Mouse (Mus musculus): ENCODE results near the gene Hdac10.
A peak's percentile ranks its signal among the peaks of the same experiment; 100 is the strongest.

The Hdac10 gene

DNA sequence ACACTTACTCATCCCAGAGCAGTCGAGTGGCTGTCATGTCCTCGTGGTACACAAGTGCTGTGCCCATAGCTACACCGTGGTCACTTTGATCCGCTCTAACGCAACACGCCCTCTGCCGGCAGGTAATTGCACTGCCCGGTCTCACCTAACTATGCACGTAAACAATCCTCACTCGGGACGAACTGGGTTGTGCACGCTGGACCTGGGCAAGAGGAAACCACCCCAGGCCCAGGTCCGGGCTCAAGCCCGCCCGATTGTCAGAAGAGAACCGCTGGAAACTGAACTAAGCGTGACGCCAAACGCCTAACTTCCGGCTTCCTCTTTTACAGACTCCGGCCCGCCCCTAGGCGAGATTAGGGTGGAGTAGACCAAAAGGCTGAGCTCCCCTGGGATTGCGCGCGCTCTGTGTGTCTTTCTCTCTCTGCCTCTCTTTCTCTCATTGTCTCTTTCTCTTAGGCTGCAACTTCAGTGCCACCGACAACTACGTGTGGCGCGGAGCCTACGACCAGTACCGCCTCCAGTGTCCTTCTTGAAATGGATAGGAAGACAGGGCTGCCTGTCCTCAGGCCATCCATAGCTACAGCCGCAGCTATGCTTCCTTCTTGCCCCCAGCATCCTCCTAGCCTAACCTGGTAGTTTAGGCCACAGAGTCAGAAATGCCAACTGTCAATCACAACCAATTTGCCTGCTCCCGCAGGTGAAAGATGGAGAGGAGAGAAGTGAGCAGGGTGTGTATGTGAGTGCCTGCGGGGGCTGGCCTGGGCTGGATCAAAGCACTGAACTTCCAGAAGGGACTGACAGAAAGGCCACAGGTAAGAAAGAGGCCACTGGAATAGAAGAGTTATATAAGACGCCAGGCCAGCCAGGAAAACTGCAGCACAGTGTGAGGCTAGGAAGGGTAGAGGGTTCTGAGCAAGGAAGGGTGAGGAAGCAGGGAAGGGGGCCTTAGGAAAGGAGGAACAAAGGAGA is at the start of gene Hdac10:
Gene Hdac10, minus strand, starts transcription at position 319 of the 969 bp plus-strand sequence.
- peak; percentile 68 to 78 for DNase-seq (ENCODE audit: low spot score in 2 of 2)

DNA sequence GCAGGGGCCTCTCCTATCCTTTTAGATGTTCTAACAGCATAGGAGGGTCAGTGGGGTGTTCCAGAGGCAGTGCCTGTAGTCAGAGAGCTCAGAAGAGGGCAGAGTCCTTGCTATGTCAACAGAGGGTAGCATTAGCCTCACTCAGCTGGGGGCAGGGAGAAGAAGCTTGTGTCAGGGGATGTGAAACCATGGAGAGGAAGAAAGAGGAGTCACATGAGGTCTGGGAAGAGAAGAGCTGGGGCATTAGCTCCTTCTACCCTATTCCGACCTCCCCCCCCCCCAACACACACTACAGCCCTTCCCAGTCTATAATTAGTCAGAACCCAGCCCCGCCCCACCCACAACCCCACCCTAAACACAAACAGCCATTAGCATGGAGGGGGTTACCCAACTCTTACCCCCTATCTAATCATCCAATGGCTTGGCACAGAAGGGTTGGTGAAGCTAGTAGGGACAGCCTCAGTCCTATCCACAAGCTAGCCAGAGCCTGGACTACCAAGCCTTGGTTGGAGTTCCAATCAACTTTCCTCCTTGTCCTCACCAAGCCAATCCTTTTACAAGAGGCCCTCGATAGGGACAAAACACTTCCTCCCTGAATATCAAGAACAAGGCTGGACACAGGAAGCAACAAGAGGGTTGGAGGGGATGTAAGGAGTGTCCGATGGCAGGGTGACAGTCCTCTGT is 49.2 kb upstream of the Hdac10 start:
- DNase-seq (ENCODE audit: low spot score in 2 of 2) = no peak

DNA sequence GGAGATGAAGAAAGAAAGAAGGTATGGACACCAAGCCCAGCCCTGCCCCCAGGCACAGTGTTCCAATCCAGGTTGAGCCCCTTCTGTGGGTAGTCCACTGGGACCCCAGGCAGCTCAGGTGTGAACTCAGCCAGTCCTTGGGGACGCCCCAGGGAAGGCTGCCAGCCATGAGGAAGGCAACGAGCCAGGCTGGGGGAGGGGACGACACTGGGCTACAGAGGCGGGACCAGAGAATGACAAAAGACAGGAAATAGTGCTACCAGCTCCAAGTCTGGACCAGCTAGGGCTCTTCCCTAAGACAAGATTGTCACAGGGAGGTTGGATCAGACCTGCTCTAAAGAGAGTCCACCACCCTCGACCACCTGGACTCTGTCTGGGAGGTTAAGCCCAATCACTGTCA is 48.6 kb upstream of the Hdac10 start:
- DNase-seq (ENCODE audit: low spot score in 2 of 2) = peak; percentile 26 to 36

DNA sequence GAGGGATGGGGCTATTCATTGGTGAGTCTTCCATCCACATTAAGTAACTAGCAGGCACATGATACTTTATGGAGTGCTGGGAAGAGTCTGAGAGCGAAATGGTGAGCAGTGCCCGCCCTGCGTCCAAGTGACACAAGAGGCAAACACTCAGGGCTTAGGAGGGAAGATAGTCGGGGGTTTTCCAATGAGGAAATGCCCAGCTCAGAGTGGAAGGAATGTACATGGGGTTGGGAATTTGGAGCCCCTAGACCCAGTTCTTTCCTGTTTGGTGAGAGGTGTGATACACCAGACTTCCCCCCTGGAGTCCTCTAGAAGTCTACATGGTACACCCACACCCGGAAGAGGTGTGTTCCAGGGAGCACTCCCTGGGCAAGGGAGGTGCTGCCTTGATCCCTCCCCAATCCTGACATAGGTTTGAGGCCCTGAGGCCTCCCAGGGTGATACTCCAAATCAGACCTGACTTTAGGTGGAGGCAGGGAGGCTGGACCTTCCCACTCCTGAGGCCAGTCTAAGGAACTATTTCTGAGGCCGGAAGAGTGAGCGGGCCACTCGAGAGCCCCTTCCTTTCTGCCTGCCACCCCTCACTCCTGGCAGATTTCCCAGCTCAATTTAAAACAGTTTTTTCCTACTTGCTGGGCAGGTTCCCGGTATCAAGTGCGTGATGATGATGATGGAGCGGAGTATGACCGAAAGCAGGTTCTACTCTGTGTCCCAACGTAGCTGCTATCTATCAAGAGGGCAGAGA is 47.1 kb upstream of the Hdac10 start:
- no peak for DNase-seq (ENCODE audit: low spot score in 2 of 2)

DNA sequence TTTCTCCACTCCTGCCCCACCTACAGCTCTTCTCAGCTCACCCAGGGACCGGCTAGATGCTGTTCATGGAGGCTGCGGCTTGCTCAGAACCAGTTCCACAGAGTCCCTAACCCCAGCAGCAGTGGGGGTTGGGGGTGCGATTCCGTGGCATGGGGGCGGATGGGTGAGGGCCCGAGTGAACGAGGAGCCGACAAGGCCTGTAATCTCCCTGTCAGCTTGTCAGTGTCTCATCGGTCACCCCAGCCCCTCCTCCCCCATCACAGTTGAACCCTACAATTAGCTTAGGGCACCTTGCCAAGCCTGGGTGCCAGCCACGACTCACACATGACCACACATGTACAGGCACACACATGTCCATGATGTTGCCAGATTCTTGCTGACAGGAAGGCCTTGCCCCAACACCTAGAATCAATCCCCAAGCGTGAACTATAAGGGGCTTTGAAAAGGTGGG is 46.4 kb upstream of the Hdac10 start:
- DNase-seq (ENCODE audit: low spot score in 2 of 2) = no peak

DNA sequence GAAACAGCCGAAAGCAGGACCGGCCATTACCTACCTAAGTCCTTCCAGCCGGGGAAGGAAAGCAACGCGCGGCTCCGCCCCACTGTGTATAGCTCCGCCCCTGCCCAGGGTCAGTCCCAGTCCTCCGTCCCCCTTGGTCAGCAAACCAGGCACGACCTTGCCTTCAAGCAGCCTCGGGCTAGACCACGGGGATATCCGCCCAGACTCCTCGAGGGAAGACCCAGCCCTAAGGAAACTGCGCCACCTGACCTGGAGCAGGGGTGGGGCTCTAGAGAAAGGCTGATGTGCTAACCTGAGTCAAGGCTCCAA is 45.4 kb upstream of the Hdac10 start:
- DNase-seq (ENCODE audit: low spot score in 2 of 2) = no peak

DNA sequence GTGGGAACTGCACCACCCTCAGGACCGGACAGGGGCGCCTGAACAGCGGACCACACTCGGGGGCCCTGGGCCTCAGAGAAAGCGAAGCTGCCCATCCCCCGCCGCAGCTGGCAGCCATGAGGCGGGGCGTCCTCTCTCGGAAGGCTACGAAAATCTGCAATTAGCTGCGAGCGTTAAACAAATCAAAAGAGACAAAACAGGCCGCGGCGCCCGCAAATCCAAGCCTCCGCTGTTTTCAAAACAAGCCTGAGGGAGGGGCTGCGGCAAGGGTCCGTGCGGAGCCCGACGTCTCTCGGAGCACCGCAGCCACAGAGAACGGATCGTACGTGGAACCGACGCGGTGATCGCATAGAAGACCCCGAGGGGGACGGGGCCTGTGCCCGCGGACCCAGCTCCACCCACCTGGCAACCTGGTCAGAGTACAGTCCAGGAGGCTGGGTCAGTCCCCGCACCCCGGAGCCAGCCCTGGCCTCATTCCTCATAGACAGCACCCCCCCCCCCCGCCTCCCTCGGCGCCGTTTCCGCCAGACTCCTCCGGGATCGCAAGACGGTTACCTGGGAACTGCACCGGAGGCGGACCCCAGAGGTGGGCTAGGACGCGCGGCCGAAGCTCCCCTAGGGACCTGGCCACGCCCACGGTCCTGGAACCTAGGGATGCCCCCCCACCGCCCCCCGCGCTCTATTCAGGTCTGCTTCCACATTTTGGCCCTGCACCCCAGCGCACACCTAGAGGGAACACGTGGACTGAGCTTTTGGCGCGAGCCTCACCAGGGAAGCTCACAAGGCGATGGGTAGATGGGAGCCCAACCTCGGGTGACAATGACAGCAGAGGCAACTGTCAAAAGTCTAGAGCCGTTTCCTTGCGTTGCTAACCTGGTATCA is 44.8 kb upstream of the Hdac10 start:
- DNase-seq (ENCODE audit: low spot score in 2 of 2) = no peak

DNA sequence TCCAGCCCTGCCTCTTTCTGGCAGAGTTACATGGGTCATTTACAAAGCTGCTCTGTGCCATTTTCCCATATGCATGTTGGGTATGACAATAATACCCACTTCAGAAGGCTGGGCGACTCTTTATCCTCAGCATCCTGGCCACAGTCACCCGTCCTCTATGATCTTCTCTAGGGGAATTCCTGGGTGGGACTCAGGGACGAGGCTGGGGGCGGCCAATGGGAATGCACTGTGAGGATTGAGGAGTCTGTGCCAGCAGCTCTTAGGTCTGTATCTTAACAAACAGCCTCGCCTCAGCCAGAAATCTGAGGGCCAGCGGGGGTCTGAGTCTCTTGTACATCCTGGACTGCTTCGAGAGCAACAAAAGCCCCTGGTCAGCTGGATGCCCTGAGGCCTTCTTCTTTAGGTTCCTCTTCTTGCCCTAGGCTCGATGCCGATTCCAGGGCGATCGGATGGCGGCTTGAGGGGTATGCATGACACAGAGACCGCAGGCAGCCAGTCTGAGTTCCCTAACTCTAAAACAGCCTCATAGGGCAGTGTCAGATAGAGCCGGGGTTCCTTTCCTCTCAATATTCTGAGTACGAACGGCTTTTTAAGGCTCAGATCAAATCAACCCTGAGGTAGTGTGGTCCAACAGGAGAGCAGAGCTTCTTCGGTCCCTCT is 43.9 kb upstream of the Hdac10 start:
- no peak for DNase-seq (ENCODE audit: low spot score in 2 of 2)

DNA sequence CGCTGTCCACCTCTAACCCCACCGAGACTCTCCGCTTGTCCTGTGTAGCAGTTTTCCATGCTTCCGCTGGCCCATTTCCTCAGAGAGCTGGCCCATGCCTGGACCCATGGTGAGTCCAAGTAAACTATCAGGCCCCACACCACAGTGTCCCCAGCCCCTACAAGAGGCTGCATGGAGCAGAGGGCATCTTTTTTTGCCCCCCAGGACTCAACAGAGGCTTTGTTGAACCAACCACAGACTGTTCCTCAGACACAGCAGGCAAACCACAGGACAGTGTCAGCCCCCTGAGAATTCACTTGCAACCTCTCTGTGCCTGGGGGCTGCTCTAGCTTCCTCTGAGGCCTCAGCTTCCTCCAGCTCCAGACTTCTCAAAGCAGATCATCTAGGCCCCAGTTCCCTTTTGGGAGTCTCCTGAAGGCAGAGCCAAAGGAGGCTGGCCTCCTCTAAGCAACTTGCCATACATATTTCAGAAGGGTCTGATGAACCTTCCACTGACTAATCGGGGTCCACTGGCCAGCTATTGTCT is 43.1 kb upstream of the Hdac10 start:
- DNase-seq (ENCODE audit: low spot score in 2 of 2) = no peak

DNA sequence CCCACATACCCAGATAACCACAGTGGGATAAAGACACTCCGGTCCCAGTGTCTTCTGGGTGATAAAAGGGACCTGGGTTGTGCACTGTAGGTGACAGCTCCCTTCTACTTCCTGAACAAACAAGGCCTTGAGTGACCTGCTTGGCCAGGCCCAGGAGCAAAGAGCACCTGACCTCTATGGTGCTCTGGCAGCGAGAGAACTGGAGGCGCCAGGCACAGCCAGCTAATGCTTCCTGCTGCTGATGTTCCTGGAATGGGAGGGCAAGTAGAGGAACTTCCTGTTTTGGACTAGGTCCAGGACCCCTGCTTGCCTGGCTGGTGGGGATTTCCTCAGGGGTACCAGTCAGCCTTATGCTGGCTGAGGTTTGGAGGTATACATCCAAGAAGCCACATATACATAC is 41.6 kb upstream of the Hdac10 start:
- no peak for DNase-seq (ENCODE audit: low spot score in 2 of 2)

DNA sequence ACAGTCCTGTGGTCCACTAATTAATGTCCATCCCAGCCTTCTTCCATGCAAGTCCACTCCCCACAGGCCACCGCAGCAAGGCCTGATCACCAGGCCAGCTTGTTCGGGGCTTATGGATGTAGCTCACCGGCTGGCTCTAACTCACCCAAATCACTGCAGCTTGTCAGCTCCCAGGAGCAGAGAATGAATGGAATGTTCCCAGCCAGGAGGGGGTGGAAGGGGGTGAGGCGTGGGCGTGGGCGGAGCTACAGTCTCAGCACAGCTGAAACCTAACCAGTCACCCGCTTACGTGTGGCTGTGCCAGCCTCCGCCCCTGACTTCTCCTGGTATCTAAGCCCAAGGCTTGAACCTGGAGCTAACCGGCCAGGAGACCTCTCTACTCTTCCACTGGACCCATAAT is 40.9 kb upstream of the Hdac10 start:
- no peak for DNase-seq (ENCODE audit: low spot score in 2 of 2)

DNA sequence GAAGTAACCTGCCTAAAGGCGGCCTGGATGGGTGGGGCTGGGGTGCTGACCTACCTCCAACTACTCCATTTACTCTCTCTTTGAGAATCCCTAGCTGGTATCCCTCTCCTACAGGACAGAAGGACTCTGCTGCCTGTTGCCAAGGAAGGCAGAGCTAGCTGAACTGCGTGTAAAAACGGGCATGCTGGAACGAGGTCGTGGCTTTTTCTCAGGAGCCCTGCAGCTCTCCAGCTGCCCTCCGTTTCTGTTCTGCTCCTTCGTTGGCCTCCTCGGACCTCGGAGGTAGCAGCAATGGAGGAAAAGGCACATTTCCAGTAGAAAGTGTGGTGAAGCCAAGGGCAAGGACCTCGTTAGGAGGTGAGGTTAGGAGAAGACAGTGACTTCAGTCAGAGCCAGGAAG is 40.4 kb upstream of the Hdac10 start:
- DNase-seq (ENCODE audit: low spot score in 2 of 2) = no peak

DNA sequence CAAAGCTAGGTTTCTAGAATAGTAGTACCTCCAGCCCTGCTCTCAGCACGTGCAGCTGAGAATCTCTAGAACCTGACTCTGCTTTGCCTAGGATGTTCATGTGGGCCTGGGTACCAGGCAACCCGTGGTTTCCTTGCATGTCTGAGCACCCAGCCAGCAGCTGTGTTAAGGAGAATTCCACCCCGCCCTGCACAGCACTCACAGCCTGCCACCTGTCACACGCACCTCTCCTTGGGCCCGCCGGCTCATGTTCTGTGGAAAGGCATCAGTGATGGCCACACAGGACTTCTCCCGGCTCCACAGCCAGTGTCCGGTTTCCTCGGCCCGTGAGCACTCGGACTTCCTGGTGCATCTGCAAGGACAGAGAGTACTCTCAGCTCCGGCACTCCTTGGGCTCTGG is 37.0 kb upstream of the Hdac10 start:
- no peak for DNase-seq (ENCODE audit: low spot score in 2 of 2)

DNA sequence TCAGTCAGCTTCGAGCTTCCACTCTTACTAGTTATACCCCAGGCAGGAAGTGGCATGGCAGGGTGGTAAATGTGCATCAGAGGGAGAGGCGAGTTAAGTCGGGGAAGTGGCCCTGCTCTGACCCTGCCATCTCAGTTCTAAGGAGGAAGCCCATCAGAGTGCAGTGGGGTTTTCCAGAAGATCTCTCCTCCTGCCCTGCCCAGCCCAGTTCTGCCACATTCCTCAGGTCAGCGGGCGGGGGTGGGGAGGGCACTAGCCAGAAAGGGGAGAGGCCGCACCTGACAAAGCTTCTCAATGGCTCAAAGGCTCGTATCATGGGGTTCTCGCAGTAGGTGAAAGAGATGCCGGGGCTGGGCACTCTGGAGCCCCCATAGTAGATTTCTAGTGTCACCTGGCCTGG is 32.9 kb upstream of the Hdac10 start:
- no peak for DNase-seq (ENCODE audit: low spot score in 2 of 2)

DNA sequence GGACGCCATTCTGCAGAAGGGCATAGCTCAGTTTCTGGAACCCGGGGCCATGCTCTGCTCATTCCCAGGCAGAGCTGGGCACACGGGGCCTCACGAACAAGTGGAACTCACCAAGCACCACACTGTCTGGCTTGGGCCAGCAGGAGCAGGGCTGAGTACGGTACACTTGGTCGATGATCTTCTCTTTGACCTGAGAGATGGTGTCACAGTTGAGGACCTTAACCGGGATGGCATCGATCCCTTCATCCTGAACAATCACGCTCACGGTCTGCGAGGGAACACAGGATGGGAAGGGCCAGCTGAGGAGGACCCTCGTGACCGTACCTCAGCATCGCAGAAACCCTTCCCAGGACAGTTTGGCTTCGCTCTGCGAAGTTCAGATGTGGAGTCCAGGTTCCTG is 30.0 kb upstream of the Hdac10 start:
- no peak for DNase-seq (ENCODE audit: low spot score in 2 of 2)

DNA sequence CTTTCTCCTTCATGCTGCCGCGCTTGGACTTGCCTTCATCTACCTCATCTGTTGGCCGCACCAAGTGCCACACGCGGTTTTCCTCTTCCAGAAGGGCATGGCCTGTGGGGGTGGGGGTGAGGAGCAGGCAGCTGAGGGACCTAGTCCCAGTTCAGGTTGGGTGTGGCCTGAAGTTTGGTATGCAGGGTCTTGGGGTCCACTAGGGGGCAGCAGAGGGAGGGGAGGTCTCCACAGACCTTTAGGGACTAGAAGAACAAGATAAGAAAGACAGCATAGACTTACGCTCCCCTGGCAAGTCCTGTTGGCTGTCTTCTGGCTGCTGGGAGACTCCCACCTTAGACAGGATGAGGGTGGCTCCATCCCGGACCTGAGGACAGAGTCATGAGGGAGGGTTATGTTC is 29.5 kb upstream of the Hdac10 start:
- DNase-seq (ENCODE audit: low spot score in 2 of 2) = peak; percentile 49 to 70

DNA sequence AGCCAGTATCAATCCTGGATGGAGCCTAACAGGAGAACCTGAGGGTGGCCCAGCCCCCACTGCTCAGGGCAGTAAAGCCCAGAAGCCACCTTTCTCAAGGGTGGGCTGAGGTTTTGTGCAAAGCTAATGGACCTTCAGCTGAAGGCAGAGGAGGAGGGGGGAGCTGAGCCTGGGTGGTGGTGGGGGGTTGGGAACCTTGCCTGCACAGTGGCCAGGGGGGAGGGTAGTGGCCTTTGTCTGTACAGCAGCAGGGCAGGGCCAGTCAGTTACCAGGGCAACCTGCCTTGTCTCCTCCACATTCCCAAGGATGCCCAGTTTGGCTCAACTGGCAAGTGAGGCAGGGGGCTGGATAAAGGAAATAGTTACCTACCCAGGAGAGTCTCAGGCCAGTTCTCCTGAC is 23.8 kb upstream of the Hdac10 start:
- DNase-seq (ENCODE audit: low spot score in 2 of 2) = no peak

DNA sequence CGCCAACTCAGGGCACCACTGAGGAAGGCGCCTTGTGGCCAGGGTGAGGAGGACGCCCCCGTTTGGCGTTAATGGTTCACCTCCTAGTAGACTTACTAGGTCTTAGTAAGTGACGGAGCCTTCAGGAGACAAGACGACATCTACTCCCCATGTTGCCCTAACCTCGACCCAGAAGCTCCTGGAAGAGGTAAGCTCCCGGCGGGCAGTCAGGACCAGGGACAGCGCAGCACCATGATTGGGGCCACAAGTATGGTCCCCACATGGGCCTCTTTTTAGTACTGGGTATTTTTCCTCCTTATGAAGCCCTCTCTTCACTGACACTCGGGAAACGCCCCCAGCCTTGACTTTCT is 21.5 kb upstream of the Hdac10 start:
- no peak for DNase-seq (ENCODE audit: low spot score in 2 of 2)

DNA sequence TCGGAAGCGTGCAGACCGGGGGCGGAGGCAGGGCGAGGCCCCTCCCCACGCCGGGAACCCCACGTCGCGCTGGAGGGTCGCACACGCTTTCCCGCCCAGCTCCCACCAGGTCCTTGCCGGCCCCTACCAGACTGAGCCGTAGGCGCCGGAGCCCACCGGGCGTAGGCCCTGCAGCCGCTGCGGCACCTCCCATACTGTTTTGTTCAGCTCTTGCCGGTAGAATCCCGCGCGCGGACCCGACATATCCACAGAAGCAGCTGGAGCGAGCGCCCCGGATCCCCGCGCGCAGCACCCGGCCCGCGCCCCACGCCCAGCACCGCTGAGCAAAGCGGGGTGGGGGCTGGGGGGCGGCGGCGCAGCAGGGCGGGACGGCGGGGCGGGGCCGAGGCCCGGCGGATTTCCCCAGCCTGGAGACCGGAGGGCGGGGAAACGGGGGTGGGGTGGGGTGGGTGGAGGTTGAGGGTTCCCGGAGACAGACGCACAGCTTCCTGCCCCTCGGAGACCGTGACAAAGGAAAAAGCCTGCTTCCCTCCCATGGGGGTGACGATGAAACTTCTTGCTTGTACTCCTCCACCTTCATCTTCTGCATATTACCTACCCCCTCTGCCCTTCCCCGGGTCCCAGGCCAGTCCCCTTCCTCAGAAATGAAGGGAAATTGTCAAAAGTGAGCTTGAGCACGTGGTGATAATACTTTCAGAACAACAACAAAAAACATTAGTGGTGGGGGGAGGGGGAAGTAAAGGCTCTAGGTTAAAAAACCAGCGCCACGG is 21.0 kb upstream of the Hdac10 start, which contains the start of gene Mapk11:
Gene Mapk11, minus strand, starts transcription at position 358 of the 770 bp plus-strand sequence.
- no peak for DNase-seq (ENCODE audit: low spot score in 2 of 2)
